Mouse (Mus musculus): ENCODE results near the gene Sh3rf3. TPM values are rescaled to one million over a fixed set of nuclear protein-coding genes. Genes with fewer than 3 reads are reported as not detected.

Gene Sh3rf3
- polyA plus RNA-seq, 1 experiment from 2014 or later = 0.23 TPM

DNA sequence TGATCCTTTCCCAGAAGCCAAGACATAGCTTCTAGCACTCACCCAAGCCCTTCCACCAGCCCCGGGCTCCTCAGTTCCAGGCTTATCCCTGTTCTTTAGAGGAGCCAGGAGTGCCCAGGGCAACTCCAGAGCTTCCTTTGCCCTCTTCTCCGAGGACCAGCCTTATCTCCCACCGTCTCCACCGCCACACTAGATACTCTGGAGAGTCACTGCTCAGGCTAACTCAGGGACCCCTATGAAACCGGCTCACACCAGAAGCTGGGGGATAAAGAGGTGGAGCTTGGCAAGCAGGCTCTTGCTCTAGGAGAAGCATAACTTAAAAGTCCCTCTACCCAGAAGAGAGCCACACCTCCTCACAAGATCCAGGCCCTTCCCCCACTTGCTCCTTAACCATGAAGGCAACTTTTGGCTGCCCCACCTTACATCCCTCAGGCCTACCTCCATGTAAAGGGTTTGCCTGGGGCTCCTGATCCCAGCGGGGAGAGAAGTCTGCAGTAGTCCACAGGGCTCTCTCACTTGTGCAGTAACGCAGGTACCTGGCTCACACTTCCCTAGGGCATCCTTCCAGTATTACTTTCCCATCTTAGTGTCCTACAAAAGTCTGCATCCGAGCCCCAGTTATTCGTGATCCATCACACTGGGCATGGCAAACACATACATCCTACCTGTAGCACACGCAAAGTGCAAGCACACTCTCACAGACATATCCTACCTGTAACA lies 337.9 kb downstream of the Sh3rf3 start:
- Histone ChIP-seq H3K4me1 (peaks cover 9% of the 10 kb centered on the region; the same call in 1 of the 2 replicates), H3K27me3 (replicated peaks) (peaks cover 8% of the 10 kb centered on the region), H3K9me3 (peaks cover 8% of the 10 kb centered on the region), H3K4me2 (no peak overlapping the region), H3K36me3 (no peaks in the 10 kb centered on the region), H3K9ac (no peak overlapping the region), H3K4me3 (no peak overlapping the region), H3K27ac (replicated peaks) (no peak overlapping the region)
- ATAC-seq (ENCODE audit: extremely low read depth, insufficient number of reproducible peaks, low FRiP score, low TSS enrichment) = no peak
- 73% methylated on average over 10 of the region's 10 CpGs for WGBS

DNA sequence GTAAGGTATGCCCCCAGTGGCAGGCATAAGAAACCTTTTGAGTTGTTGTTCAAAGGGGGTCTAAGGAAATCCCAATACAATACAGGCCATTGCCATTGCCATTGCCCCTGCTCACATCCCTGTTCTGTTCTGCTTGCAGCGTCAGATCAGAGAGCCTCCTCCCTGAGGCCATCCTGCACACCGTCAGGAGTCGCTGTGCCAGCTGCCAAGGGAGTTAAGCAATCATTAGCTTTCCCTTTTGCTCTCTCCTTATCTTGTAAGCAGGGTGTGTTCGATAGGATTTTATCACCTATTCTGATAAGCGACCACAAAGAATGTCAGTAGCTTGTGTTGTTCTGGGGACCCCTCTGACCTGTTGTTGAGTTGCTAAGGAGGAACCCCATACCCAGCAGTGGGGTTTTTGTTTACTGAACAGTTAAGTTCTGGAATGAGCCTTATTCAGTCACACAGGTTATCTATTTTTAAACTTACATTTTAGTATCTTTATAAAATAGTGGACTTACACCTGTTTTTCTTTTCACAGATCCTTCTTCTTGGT lies 339.5 kb downstream of the Sh3rf3 start:
- no peak for ATAC-seq (ENCODE audit: extremely low read depth, insufficient number of reproducible peaks, low FRiP score, low TSS enrichment)
- H3K9ac ChIP-seq = no peak overlapping the region
- no peak overlapping the region for H3K4me3 ChIP-seq
- peaks cover 8% of the 10 kb centered on the region for H3K27me3 ChIP-seq (replicated peaks)
- H3K36me3 ChIP-seq = 0 out of 2 replicates have a peak, but pooled peaks cover 3% of the 10 kb centered on the region
- 19% methylated on average over 5 of the region's 5 CpGs for WGBS
- no peak overlapping the region for H3K4me2 ChIP-seq
- peaks cover 8% of the 10 kb centered on the region for H3K9me3 ChIP-seq
- H3K4me1 ChIP-seq = peaks cover 9% of the 10 kb centered on the region; the same call in 1 of the 2 replicates
- no peak overlapping the region for H3K27ac ChIP-seq (replicated peaks)

DNA sequence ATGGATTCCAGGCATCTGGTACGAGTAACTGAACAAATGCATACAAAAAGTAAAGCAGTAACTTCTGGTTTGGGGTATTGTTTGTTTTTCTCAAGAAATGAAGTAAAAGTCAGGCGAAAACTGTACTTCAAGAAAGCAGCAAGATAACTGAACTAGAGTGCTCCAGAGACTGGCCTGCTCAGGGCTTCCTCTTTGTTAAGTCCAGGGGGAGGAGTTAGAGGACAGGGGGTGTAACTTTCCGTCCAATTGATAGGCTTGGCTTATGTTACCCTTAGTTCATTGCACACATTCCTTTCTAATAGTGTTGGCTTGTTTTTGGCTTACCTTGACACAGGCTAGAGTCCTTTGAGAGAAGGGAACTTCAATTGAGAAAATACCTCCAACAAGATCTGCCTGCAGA lies 345.5 kb downstream of the Sh3rf3 start:
- no peak overlapping the region for H3K9ac ChIP-seq
- H3K4me3 ChIP-seq = no peak overlapping the region
- no peak overlapping the region for H3K27ac ChIP-seq (replicated peaks)
- peaks cover 8% of the 10 kb centered on the region for H3K4me1 ChIP-seq
- no peak overlapping the region for H3K4me2 ChIP-seq
- no peak for ATAC-seq (ENCODE audit: extremely low read depth, insufficient number of reproducible peaks, low FRiP score, low TSS enrichment)
- no peaks in the 10 kb centered on the region for H3K27me3 ChIP-seq (replicated peaks)
- H3K9me3 ChIP-seq = peaks cover 3% of the 10 kb centered on the region
- H3K36me3 ChIP-seq = 0 out of 2 replicates have a peak, but pooled peaks cover 3% of the 10 kb centered on the region
- WGBS = 74% methylated on average over 3 of the region's 3 CpGs

DNA sequence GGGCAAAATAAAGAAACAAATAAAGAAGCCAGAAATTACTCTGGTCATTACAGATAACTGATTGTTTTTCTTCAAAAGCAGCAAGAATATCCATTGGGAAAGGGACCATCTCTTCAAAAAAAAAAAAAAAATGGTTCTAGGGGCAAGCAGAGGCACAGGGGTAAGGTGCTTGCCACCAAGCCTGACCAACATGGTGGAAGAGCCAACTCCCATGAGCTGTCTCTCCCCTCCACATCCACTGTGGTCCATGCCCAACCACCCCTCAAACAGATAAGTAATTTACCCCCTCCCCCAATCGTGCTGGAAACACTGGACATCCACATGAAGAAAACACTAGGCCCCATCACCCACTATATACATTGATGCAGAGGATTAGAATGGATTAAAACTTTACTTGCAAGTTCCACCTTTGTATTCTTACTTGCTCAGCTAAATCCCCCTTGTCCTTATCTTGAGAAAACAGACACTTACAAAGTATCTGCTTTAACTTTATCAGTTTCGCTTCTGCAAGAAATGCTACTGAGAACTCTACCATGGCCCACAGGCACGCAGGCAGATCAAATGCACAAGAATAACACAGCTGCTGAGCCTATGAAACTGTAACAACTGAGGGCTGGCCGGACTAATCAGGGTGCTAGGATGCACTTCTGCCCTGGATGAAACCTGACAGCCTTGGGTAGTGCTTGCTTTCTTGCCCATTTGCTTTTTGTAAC lies 349.2 kb downstream of the Sh3rf3 start:
- H3K4me1 ChIP-seq = peaks cover 8% of the 10 kb centered on the region
- H3K4me3 ChIP-seq = no peak overlapping the region
- no peak for ATAC-seq (ENCODE audit: extremely low read depth, insufficient number of reproducible peaks, low FRiP score, low TSS enrichment)
- H3K27ac ChIP-seq (replicated peaks) = no peak overlapping the region
- H3K9me3 ChIP-seq = no peaks in the 10 kb centered on the region
- H3K27me3 ChIP-seq (replicated peaks) = no peaks in the 10 kb centered on the region
- H3K9ac ChIP-seq = no peak overlapping the region
- WGBS = 31% methylated on average over 4 of the region's 4 CpGs
- H3K4me2 ChIP-seq = no peak overlapping the region
- H3K36me3 ChIP-seq = peaks cover 13% of the 10 kb centered on the region

DNA sequence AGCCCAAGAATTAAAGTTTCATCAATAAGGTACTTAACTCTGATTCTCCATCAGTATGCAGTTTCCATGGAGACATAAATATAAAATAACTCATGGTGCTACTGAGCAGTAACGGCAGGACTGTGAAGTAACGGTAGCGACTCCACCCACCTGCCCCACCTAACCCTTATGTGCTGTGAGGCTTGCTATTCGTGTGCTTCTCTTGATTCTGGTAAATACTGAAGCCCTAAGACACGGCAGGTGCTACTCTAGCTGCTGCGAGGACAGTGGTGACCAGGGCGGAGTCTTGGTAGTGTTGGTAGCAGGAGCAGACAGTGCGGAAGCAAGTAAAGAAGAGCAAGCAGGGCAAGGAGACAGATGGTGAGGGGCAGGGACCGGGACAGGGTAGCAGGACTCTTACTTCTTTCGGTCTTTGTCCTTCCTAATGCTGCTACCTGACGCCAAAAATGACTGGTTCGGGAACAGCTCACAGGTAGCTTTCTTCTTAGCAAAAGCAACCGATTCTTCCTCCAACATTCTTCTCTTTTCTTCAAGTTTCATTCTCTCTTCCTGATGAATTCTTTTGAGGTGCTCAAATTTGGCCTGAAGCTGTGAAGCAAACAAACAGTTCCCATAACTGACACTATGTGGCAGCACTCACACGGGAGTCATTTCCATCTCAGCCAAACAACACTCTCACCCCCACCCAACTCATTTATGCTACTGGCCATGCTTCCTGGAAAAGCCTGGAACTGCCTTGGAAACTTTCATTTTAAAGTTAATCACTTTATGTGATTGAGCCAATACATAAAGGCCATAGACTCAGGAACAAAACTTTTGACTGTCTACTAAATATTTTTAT lies 353.2 kb downstream of the Sh3rf3 start:
- Histone ChIP-seq H3K9ac (no peak overlapping the region), H3K9me3 (no peaks in the 10 kb centered on the region), H3K4me1 (peaks cover 8% of the 10 kb centered on the region), H3K4me2 (no peak overlapping the region), H3K27ac (replicated peaks) (no peak overlapping the region), H3K36me3 (peaks cover 31% of the 10 kb centered on the region), H3K4me3 (no peak overlapping the region), H3K27me3 (replicated peaks) (no peaks in the 10 kb centered on the region)
- no peak for ATAC-seq (ENCODE audit: extremely low read depth, insufficient number of reproducible peaks, low FRiP score, low TSS enrichment)
- 54% methylated on average over 14 of the region's 14 CpGs for WGBS

DNA sequence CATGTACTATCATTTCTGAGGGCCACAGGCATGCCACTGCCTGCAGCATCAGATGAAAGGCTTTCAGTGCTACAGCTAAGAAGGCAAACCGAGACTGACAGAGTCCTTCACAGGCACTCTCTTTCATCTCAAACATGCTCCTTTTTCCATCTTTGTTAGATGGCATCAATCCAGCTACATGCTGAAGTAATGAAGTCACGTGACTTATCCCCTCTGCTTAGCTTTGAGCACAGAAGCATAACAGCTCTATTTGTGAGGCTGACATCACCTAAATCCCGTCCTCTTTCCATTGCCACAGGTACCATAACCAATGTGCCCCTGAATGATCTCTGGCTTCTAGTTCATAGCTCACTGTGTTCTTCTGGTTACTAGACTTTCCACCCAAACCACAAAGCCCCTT lies 357.9 kb downstream of the Sh3rf3 start:
- Histone ChIP-seq H3K27me3 (replicated peaks) (no peaks in the 10 kb centered on the region), H3K4me3 (no peak overlapping the region), H3K27ac (replicated peaks) (no peak overlapping the region), H3K9ac (no peak overlapping the region), H3K4me1 (no peaks in the 10 kb centered on the region), H3K4me2 (no peak overlapping the region), H3K36me3 (peaks cover 32% of the 10 kb centered on the region), H3K9me3 (no peaks in the 10 kb centered on the region)
- no peak for ATAC-seq (ENCODE audit: extremely low read depth, insufficient number of reproducible peaks, low FRiP score, low TSS enrichment)
- WGBS = 61% methylated on average over 3 of the region's 3 CpGs

DNA sequence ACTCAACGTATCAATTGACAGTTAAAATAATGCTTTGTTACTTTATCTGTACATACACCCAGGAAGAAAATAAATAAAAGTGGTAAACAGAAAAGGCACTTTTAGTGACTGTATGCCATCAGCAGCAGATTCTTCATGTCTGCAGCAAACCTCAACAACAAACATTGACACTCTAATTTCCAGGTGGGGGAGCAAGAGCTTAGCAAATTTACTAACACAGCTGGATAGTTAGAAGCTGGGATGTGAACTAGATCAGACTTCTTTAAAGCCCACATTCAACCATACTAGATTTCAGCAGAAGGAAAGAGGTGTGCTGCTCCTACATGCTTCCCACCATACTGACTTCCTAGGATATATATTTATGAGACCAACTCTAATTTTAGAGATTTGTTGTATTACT lies 359.4 kb downstream of the Sh3rf3 start:
- 83% methylated on average over 1 of the region's 1 CpGs for WGBS
- Histone ChIP-seq H3K9ac (no peak overlapping the region), H3K4me2 (no peak overlapping the region), H3K9me3 (no peaks in the 10 kb centered on the region), H3K27ac (replicated peaks) (no peak overlapping the region), H3K4me1 (no peaks in the 10 kb centered on the region), H3K36me3 (peaks cover 39% of the 10 kb centered on the region), H3K27me3 (replicated peaks) (no peaks in the 10 kb centered on the region), H3K4me3 (no peak overlapping the region)
- ATAC-seq (ENCODE audit: extremely low read depth, insufficient number of reproducible peaks, low FRiP score, low TSS enrichment) = no peak

DNA sequence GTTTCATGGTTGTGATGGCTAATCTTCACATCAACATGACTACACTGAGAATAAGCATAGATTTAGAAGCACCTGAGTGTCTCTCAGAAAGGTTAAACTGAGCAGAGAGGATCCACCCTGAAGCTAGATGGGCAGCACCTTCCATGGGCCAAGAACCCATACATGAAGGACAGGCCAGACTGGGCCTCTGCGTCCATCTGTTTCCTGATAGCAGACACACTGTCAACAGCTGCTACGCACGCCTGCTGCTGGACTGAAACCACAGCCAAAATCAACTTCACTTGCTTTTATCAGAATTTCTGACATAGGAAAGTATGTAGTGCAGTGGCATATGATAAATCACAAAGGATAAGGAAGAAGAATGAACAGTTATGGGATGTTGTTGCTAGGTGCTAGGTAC lies 366.5 kb downstream of the Sh3rf3 start:
- no peaks in the 10 kb centered on the region for H3K27me3 ChIP-seq (replicated peaks)
- ATAC-seq (ENCODE audit: extremely low read depth, insufficient number of reproducible peaks, low FRiP score, low TSS enrichment) = no peak
- H3K4me3 ChIP-seq = no peak overlapping the region
- no peak overlapping the region for H3K4me2 ChIP-seq
- H3K9ac ChIP-seq = no peak overlapping the region
- no peaks in the 10 kb centered on the region for H3K9me3 ChIP-seq
- peaks cover 6% of the 10 kb centered on the region for H3K4me1 ChIP-seq
- 22% methylated on average over 3 of the region's 3 CpGs for WGBS
- peaks cover 37% of the 10 kb centered on the region for H3K36me3 ChIP-seq
- no peak overlapping the region for H3K27ac ChIP-seq (replicated peaks)

DNA sequence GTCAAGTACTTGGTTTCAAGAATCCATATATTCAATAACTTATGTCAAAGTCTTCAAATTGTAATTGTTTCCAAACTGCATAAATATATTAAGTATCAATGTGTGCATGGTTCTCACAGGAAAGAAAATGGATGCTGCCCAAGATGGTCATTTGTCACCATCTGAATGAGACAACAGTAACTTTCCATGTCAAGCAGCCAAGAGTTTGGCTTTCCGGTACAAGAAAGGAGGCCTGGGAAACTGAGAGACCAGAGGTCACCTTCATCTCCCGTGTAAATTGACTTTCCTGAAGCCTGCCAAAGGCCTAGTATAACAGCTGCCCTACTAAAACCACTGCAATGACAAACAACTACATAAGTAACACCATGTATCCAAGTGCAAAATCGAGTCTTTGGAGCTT lies 369.1 kb downstream of the Sh3rf3 start:
- Histone ChIP-seq H3K27ac (replicated peaks) (no peak overlapping the region), H3K9me3 (no peaks in the 10 kb centered on the region), H3K9ac (no peak overlapping the region), H3K4me1 (peaks cover 6% of the 10 kb centered on the region), H3K4me2 (no peak overlapping the region), H3K36me3 (peaks cover 21% of the 10 kb centered on the region), H3K27me3 (replicated peaks) (no peaks in the 10 kb centered on the region), H3K4me3 (no peak overlapping the region)
- ATAC-seq (ENCODE audit: extremely low read depth, insufficient number of reproducible peaks, low FRiP score, low TSS enrichment) = no peak
- WGBS = 70% methylated on average over 3 of the region's 3 CpGs

All from heart, embryonic 13.5 days (tissue).